Mouse (Mus musculus) midbrain, postnatal 0 days (tissue): ENCODE measurements around the gene Slc25a30. TPM values are rescaled to one million over a fixed set of nuclear protein-coding genes. Genes with fewer than 3 reads are reported as not detected.

Experiments used
- ATAC-seq: fragments of 200-750 bp; cut with Nextera tagmentation; 2 replicates; pipeline ENCODE4 v1.8.0; 2017; ENCODE audit warnings: moderate number of reproducible peaks, mild to moderate bottlenecking, moderate TSS enrichment, moderate library complexity; ENCODE audit not compliant: low FRiP score
- DNase-seq: peaks from one replicate; pipeline ENCODE4 v3.0.0-alpha.2; 2015; ENCODE audit warnings: low spot score
- H3K27ac ChIP-seq: fragments of 300-500 bp; sonication (generic); 2 replicates; pipeline ENCODE4 v1.5.1; 2014; ENCODE audit warnings: low read depth, mild to moderate bottlenecking, low read length, mixed read lengths
- H3K27me3 ChIP-seq: fragments of 300-500 bp; sonication (generic); 2 replicates; pipeline ENCODE4 v1.6.1; 2014; ENCODE audit warnings: low read length, control low read depth, mixed read lengths; ENCODE audit not compliant: insufficient read depth
- H3K36me3 ChIP-seq: fragments of 300-500 bp; sonication (generic); 2 replicates; pipeline ENCODE4 v1.6.1; 2014; ENCODE audit warnings: low read length, control low read depth, mixed read lengths; ENCODE audit not compliant: insufficient read depth
- H3K4me1 ChIP-seq: fragments of 300-500 bp; sonication (generic); 2 replicates; pipeline ENCODE4 v1.6.1; 2014; ENCODE audit warnings: mild to moderate bottlenecking, control low read depth, antibody characterized with exemption, low read length, mixed read lengths; ENCODE audit not compliant: insufficient read depth
- H3K4me2 ChIP-seq: fragments of 300-500 bp; sonication (generic); 2 replicates; pipeline ENCODE4 v1.6.1; 2014; ENCODE audit warnings: low read depth, mild to moderate bottlenecking, low read length, mixed read lengths; ENCODE audit not compliant: poor library complexity, severe bottlenecking
- H3K4me3 ChIP-seq: fragments of 300-500 bp; sonication (generic); 2 replicates; pipeline ENCODE4 v1.5.1; 2014; ENCODE audit warnings: low read depth, mild to moderate bottlenecking, low read length, moderate library complexity
- H3K9ac ChIP-seq: fragments of 300-500 bp; sonication (generic); replicated peaks from 2 replicates; pipeline ENCODE4 v1.6.1; 2014; ENCODE audit warnings: mild to moderate bottlenecking, low read length, moderate library complexity, mixed read lengths; ENCODE audit not compliant: poor library complexity, severe bottlenecking
- H3K9me3 ChIP-seq: fragments of 300-500 bp; sonication (generic); 2 replicates; pipeline ENCODE4 v1.6.1; 2016; ENCODE audit warnings: low read length, control low read depth
- CTCF ChIP-seq: IDR thresholded peaks from 2 replicates; pipeline ENCODE4 v1.5.1; 2016; ENCODE audit warnings: antibody characterized with exemption, mild to moderate bottlenecking
- WGBS: fragments of 180-500 bp; shearing (Covaris S2); extraction: QIAGEN DNeasy Blood & Tissue Kit; methylation state at CpG from one replicate; pipeline ENCODE4 v1.1.7; 2014; 5-methylcytosine and 5-hydroxymethylcytosine counted together
- polyA plus RNA-seq: library from polyadenylated mRNA; unstranded; fragments of >200 nt; fragmentation: Nextera tagmentation; extraction: Ambion mirVana; gene quantifications from 2 replicates; pipeline ENCODE4 v1.2.1, GENCODE M21; 2015
- total RNA-seq: library from RNA; depleted of rRNA; stranded (reverse); fragments of >200 nt; gene quantifications from 2 replicates; pipeline ENCODE4 v1.2.3, GENCODE M21; 2014

Slc25a30 gene
- total and polyA plus RNA-seq, 2 experiments from 2014 or later = 6.5 to 9.6 TPM

DNA sequence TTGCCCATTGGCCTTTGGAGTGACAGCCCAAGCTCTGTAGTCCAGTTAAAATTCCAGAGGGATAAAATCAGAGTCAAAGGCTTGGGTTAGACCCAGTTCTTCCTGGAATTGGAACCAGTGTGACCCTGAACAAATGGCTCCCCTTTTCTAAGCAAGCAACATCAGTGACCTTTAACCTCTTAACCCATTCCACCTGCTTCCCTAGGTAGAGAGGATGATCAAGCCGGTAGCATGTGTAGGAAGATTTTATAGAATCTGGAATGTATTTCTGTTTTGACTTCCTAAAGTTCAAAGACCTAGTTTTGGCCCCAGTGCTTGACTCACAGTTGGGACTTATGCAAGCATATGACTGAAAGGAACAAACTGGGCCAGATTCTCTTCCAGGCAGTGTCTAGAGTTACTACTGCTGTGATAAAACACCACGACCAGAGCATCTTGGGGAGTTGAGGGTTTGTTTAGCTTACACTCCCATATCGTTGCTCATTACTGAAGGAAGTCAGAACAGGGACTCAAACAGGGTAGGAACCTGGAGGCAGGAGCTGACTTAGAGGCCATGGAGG is 40.1 kb upstream of the Slc25a30 start:
- Histone ChIP-seq H3K4me1 (0 out of 2 replicates have a peak, but pooled peaks cover 2% of the 10 kb centered on the region), H3K9ac (no peak overlapping the region), H3K27ac (no peak overlapping the region), H3K9me3 (no peaks in the 10 kb centered on the region), H3K36me3 (no peaks in the 10 kb centered on the region), H3K4me3 (no peak overlapping the region), H3K27me3 (peaks cover 9% of the 10 kb centered on the region), H3K4me2 (no peak overlapping the region)
- ATAC-seq (no peak), DNase-seq (no peak)
- 85% methylated on average over 3 of the region's 3 CpGs for WGBS
- TF ChIP-seq CTCF = no peak

DNA sequence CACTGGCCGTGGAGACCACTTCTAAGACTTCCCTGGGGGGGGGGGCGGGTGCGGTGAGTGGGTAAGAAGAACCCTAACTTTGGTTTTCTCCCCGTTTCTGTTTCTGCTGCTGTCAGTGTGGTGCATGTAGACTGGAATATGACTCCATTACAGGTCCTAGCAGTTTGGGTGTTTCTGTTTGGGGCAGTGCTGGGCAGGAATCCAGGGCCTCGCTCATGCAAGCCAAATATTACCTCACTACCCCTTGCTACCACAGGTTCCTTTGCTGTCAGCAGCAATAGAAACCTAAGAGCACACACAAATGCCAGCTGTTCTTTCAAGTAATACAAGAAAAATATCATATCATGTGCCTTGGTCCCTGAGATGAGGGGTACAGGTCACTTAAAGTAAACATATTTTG is 33.2 kb upstream of the Slc25a30 start:
- H3K4me1 ChIP-seq = no peaks in the 10 kb centered on the region

DNA sequence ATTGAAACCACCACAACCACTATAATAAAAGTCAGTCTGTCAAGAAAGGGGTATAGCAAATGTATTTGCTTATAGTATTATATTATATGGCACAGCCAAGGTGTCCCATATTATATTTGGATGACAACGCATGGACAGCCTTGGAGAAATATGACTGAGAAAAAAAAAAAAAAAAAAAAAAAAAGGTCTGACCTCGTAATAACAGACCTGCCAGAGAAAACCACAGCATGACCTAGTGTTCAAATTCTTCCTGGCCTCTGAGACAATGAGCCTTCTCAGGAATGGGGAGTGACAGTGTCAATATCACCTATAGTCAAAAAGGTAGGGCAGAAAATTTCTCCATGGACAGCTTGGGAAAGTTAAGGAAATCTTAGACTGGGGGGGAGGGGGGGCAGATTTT is 32.5 kb upstream of the Slc25a30 start:
- H3K4me3 ChIP-seq = no peak overlapping the region
- no peak for ATAC-seq
- DNase-seq = no peak
- H3K9me3 ChIP-seq = no peaks in the 10 kb centered on the region
- no peak overlapping the region for H3K27ac ChIP-seq
- no peak overlapping the region for H3K9ac ChIP-seq
- no peaks in the 10 kb centered on the region for H3K4me1 ChIP-seq
- no peak overlapping the region for H3K4me2 ChIP-seq
- 87% methylated on average over 2 of the region's 2 CpGs for WGBS
- no peaks in the 10 kb centered on the region for H3K27me3 ChIP-seq
- no peaks in the 10 kb centered on the region for H3K36me3 ChIP-seq
- no peak for TF ChIP-seq CTCF

More for the DNA sequence above, 33.2 kb upstream of the Slc25a30 start:
- Histone ChIP-seq H3K27ac (no peak overlapping the region), H3K27me3 (no peaks in the 10 kb centered on the region), H3K36me3 (no peaks in the 10 kb centered on the region), H3K4me3 (no peak overlapping the region), H3K9ac (no peak overlapping the region), H3K4me2 (no peak overlapping the region), H3K9me3 (no peaks in the 10 kb centered on the region)
- no peak for TF ChIP-seq CTCF
- DNase-seq = no peak
- 81% methylated on average over 5 of the region's 5 CpGs for WGBS
- ATAC-seq = no peak

DNA sequence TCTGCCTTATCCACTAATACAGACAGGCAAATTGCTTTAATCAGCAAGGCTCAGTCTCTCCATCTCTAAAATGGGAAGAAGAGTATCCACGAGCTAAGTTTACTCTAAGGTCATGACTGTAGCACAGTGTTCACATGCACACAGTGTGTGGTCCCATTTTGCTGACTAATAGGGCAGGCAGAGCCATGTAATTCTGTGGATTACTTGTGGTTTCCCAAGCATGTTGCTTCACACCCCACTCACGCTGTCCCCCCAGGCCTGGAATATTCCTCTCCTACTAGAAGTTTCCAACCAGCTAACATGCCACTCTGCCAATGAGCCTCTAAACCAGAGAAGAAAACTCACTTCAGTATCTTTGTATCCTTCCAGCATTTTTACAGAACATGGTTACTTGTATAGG is 31.7 kb upstream of the Slc25a30 start:
- WGBS = 89% methylated on average over 2 of the region's 2 CpGs
- ATAC-seq = no peak
- no peak for TF ChIP-seq CTCF

DNA sequence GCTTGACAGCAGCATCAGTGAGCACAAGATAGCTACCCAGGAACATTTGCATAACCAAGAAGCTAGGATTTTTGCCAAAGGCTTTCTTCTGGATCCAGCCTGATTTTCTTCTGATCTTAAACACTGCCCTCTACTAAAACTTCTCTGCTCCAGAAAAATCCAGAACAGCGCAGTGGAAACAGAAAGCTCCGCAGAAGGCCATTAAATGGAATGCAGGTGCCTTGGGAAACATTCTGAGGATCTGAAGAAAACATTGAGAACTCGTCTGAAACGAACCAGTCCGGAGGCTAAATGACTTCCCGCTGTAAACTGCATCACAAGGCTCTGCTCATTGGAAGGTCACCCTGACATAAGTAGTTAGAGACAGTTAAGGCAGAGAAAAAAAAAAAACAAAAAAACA is 23.1 kb upstream of the Slc25a30 start:
- no peak overlapping the region for H3K27ac ChIP-seq
- no peak for TF ChIP-seq CTCF
- no peak overlapping the region for H3K9ac ChIP-seq
- H3K36me3 ChIP-seq = no peaks in the 10 kb centered on the region
- H3K4me3 ChIP-seq = no peak overlapping the region
- 85% methylated on average over 6 of the region's 6 CpGs for WGBS
- no peaks in the 10 kb centered on the region for H3K4me1 ChIP-seq
- no peaks in the 10 kb centered on the region for H3K9me3 ChIP-seq
- H3K27me3 ChIP-seq = no peaks in the 10 kb centered on the region
- H3K4me2 ChIP-seq = no peak overlapping the region
- ATAC-seq (no peak), DNase-seq (no peak)

More for the DNA sequence above, 31.7 kb upstream of the Slc25a30 start:
- no peaks in the 10 kb centered on the region for H3K9me3 ChIP-seq
- no peak overlapping the region for H3K9ac ChIP-seq
- no peak overlapping the region for H3K4me2 ChIP-seq
- no peak overlapping the region for H3K27ac ChIP-seq
- H3K36me3 ChIP-seq = no peaks in the 10 kb centered on the region
- H3K27me3 ChIP-seq = no peaks in the 10 kb centered on the region
- no peak overlapping the region for H3K4me3 ChIP-seq
- H3K4me1 ChIP-seq = no peaks in the 10 kb centered on the region
- DNase-seq = no peak

DNA sequence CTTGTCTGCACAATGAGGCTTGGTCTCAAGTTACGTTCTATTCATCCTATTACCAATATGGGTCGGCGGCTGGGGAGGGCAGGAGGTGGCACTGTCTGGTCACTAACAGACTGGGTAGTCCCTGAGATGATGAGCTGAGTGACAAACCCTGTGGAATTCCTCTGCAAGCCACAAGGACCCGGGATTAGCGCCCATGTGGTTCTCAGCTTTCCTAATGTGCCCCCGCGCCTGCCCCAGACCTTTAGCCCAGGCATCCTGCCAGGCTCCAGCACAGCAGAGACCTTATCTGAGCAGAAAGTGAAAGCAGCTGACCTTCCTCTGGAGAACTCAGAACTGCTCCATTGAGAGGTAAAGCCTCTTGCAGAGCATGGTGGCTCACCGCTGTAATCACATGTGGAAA is 21.0 kb upstream of the Slc25a30 start:
- TF ChIP-seq CTCF = no peak
- H3K36me3 ChIP-seq = no peaks in the 10 kb centered on the region
- no peaks in the 10 kb centered on the region for H3K9me3 ChIP-seq

More for the DNA sequence above, 21.0 kb upstream of the Slc25a30 start:
- 64% methylated on average over 8 of the region's 8 CpGs for WGBS
- Histone ChIP-seq H3K4me1 (no peaks in the 10 kb centered on the region), H3K27ac (no peak overlapping the region), H3K4me2 (no peak overlapping the region), H3K9ac (no peak overlapping the region), H3K27me3 (no peaks in the 10 kb centered on the region), H3K4me3 (no peak overlapping the region)
- ATAC-seq = no peak
- no peak for DNase-seq
